Mouse (Mus musculus) telencephalon, adult 2 months (tissue): ENCODE data around the gene Lgi2.
A peak's percentile ranks its signal among the peaks of the same experiment; 100 is the strongest.

ENCODE experiments used
- DNase-seq: peaks from one replicate; pipeline ENCODE4 v3.0.0-alpha.2; 2011; ENCODE audit warnings: low read depth, low spot score

Lgi2 gene

GRCm38 (mm10) chr5:52565813-52566531 is at the start of gene Lgi2:
Gene Lgi2 (minus strand): TSS chr5:52566462.
- DNase-seq, result no peak

GRCm38 (mm10) chr5:52615421-52615820 is 49.2 kb upstream of the Lgi2 start:
- DNase-seq, result no peak

- no peak for DNase-seq
These were observed 48.4 kb upstream of the Lgi2 start for GRCm38 (mm10) chr5:52614686-52615085.

GRCm38 (mm10) chr5:52612776-52613175 is 46.5 kb upstream of the Lgi2 start:
- DNase-seq, result no peak

GRCm38 (mm10) chr5:52611315-52611895 is 45.1 kb upstream of the Lgi2 start:
- no peak for DNase-seq

- no peak for DNase-seq
These were observed 44.0 kb upstream of the Lgi2 start for GRCm38 (mm10) chr5:52610306-52610705.

GRCm38 (mm10) chr5:52609672-52610071 is 43.4 kb upstream of the Lgi2 start:
- DNase-seq, result no peak

- DNase-seq, result no peak
These were observed 38.4 kb upstream of the Lgi2 start for GRCm38 (mm10) chr5:52604582-52605041.

- DNase-seq, result no peak
These were observed 24.4 kb upstream of the Lgi2 start for GRCm38 (mm10) chr5:52590612-52591011.

GRCm38 (mm10) chr5:52588650-52589049 is 22.4 kb upstream of the Lgi2 start:
- no peak for DNase-seq

- no peak for DNase-seq
These were observed 21.1 kb upstream of the Lgi2 start for GRCm38 (mm10) chr5:52587291-52587733.

GRCm38 (mm10) chr5:52572572-52572971 is 6.3 kb upstream of the Lgi2 start:
- no peak for DNase-seq

- no peak for DNase-seq
These were observed 4.5 kb upstream of the Lgi2 start for GRCm38 (mm10) chr5:52570746-52571145.

GRCm38 (mm10) chr5:52565214-52565812 is 949 bp downstream of the Lgi2 start:
- DNase-seq, result no peak

- DNase-seq, result no peak
These were observed 1.9 kb downstream of the Lgi2 start for GRCm38 (mm10) chr5:52564351-52564750.

- peak; percentile 32 for DNase-seq
These were observed 6.0 kb downstream of the Lgi2 start for GRCm38 (mm10) chr5:52560240-52560639.

- no peak for DNase-seq
These were observed 10.7 kb downstream of the Lgi2 start for GRCm38 (mm10) chr5:52555526-52555925.

GRCm38 (mm10) chr5:52551318-52551632 is 15.0 kb downstream of the Lgi2 start:
- no peak for DNase-seq

- DNase-seq, result no peak
These were observed 15.5 kb downstream of the Lgi2 start for GRCm38 (mm10) chr5:52550613-52551317.

GRCm38 (mm10) chr5:52546950-52547349 is 19.3 kb downstream of the Lgi2 start:
- no peak for DNase-seq

GRCm38 (mm10) chr5:52543770-52544169 is 22.5 kb downstream of the Lgi2 start:
- no peak for DNase-seq

- DNase-seq, result no peak
These were observed 26.1 kb downstream of the Lgi2 start for GRCm38 (mm10) chr5:52540186-52540585.
